Mouse (Mus musculus) neural tube, embryonic 14.5 days (tissue): Measurements from ENCODE around the gene Dynlt1a. TPM values are rescaled to one million over a fixed set of nuclear protein-coding genes. Genes with fewer than 3 reads are reported as not detected.
"Not testable (repeated sequence)": the region's sequence is repeated elsewhere in the genome, so short reads cannot be mapped to it uniquely, and the experiment has no call there.

Experiments used
- ATAC-seq: fragments of 200-750 bp; cut with Nextera tagmentation; 2 replicates; pipeline ENCODE4 v1.8.0; 2017; ENCODE audit warnings: low read depth, mild to moderate bottlenecking, moderate TSS enrichment, moderate library complexity
- H3K27ac ChIP-seq: fragments of 300-500 bp; sonication (generic); 2 replicates; pipeline ENCODE4 v1.5.1; 2014; ENCODE audit warnings: low read depth, mild to moderate bottlenecking, control low read depth, low read length, moderate library complexity, mixed read lengths
- H3K27me3 ChIP-seq: fragments of 300-500 bp; sonication (generic); 2 replicates; pipeline ENCODE4 v1.6.1; 2014; ENCODE audit warnings: low read length; ENCODE audit not compliant: control insufficient read depth, insufficient read depth
- H3K36me3 ChIP-seq: fragments of 300-500 bp; sonication (generic); 2 replicates; pipeline ENCODE4 v1.6.1; 2014; ENCODE audit warnings: low read length, mixed read lengths; ENCODE audit not compliant: control insufficient read depth, insufficient read depth
- H3K4me1 ChIP-seq: fragments of 300-500 bp; sonication (generic); 2 replicates; pipeline ENCODE4 v1.6.1; 2014; ENCODE audit warnings: low read length; ENCODE audit not compliant: control insufficient read depth, insufficient read depth
- H3K4me2 ChIP-seq: fragments of 300-500 bp; sonication (generic); 2 replicates; pipeline ENCODE4 v1.6.1; 2014; ENCODE audit warnings: mild to moderate bottlenecking, low read depth, low read length, control low read depth
- H3K4me3 ChIP-seq: fragments of 300-500 bp; sonication (generic); 2 replicates; pipeline ENCODE4 v1.5.1; 2014; ENCODE audit warnings: low read depth, low read length, control low read depth, mixed read lengths
- H3K9ac ChIP-seq: fragments of 300-500 bp; sonication (generic); replicated peaks from 2 replicates; pipeline ENCODE4 v1.6.1; 2014; ENCODE audit warnings: low read depth, mild to moderate bottlenecking, control low read depth, low read length, mixed read lengths
- H3K9me3 ChIP-seq: fragments of 300-500 bp; sonication (generic); 2 replicates; pipeline ENCODE4 v1.6.1; 2016; ENCODE audit warnings: low read length; ENCODE audit not compliant: control insufficient read depth
- WGBS: fragments of 180-500 bp; shearing (Covaris S2); extraction: QIAGEN DNeasy Blood & Tissue Kit; methylation state at CpG from one replicate; pipeline ENCODE4 v1.1.7; 2014; 5-methylcytosine and 5-hydroxymethylcytosine counted together
- polyA plus RNA-seq: library from polyadenylated mRNA; unstranded; fragments of >200 nt; fragmentation: Nextera tagmentation; extraction: Ambion mirVana; gene quantifications from 2 replicates; pipeline ENCODE4 v1.2.1, GENCODE M21; 2014

The Dynlt1a gene
- polyA plus RNA-seq, 1 experiment from 2014 or later = 63.3 TPM

GRCm38 (mm10) chr17:6297060-6297795, 20.1 kb downstream of the Dynlt1a start:
- H3K27me3 ChIP-seq, ATAC-seq, H3K9me3 ChIP-seq, H3K4me1 ChIP-seq, H3K36me3 ChIP-seq, H3K9ac ChIP-seq, H3K4me2 ChIP-seq, H3K4me3 ChIP-seq, H3K27ac ChIP-seq: not testable (repeated sequence)
- WGBS = 90% methylated on average over 9 of the region's 15 CpGs

GRCm38 (mm10) chr17:6293882-6294281, 23.4 kb downstream of the Dynlt1a start:
- not testable (repeated sequence) for H3K4me2 ChIP-seq, H3K4me3 ChIP-seq, H3K4me1 ChIP-seq, ATAC-seq, H3K9ac ChIP-seq, H3K27ac ChIP-seq, H3K36me3 ChIP-seq, H3K9me3 ChIP-seq, H3K27me3 ChIP-seq
- no CpG with 5 or more reads among the region's 5 CpGs for WGBS

GRCm38 (mm10) chr17:6289045-6289444, 28.3 kb downstream of the Dynlt1a start:
- WGBS = 97% methylated on average over 9 of the region's 12 CpGs
- H3K4me1 ChIP-seq, ATAC-seq, H3K27ac ChIP-seq, H3K9ac ChIP-seq, H3K4me2 ChIP-seq, H3K27me3 ChIP-seq, H3K36me3 ChIP-seq, H3K4me3 ChIP-seq, H3K9me3 ChIP-seq: not testable (repeated sequence)

GRCm38 (mm10) chr17:6286169-6286568, 31.1 kb downstream of the Dynlt1a start:
- 88% methylated on average over 5 of the region's 5 CpGs for WGBS

GRCm38 (mm10) chr17:6283137-6283536, 34.2 kb downstream of the Dynlt1a start:
- ATAC-seq, H3K9ac ChIP-seq, H3K4me2 ChIP-seq, H3K4me1 ChIP-seq, H3K4me3 ChIP-seq, H3K27ac ChIP-seq, H3K36me3 ChIP-seq, H3K9me3 ChIP-seq, H3K27me3 ChIP-seq: not testable (repeated sequence)
- 94% methylated on average over 7 of the region's 10 CpGs for WGBS

More at GRCm38 (mm10) chr17:6286169-6286568, 31.1 kb downstream of the Dynlt1a start:
- H3K9ac ChIP-seq, H3K27ac ChIP-seq, H3K4me2 ChIP-seq, H3K9me3 ChIP-seq, H3K4me3 ChIP-seq, H3K4me1 ChIP-seq, H3K27me3 ChIP-seq, H3K36me3 ChIP-seq, ATAC-seq: not testable (repeated sequence)

- not testable (repeated sequence) for H3K4me2 ChIP-seq, H3K27me3 ChIP-seq, H3K27ac ChIP-seq, H3K4me3 ChIP-seq, ATAC-seq, H3K9ac ChIP-seq, H3K4me1 ChIP-seq, H3K36me3 ChIP-seq, H3K9me3 ChIP-seq
- WGBS = 94% methylated on average over 19 of the region's 19 CpGs
Observed at GRCm38 (mm10) chr17:6280513-6280912, 36.8 kb downstream of the Dynlt1a start.

GRCm38 (mm10) chr17:6279772-6280171, 37.5 kb downstream of the Dynlt1a start:
- H3K4me3 ChIP-seq, ATAC-seq, H3K27me3 ChIP-seq, H3K9ac ChIP-seq, H3K27ac ChIP-seq, H3K4me1 ChIP-seq, H3K36me3 ChIP-seq, H3K9me3 ChIP-seq, H3K4me2 ChIP-seq: not testable (repeated sequence)
- 94% methylated on average over 6 of the region's 10 CpGs for WGBS

- not testable (repeated sequence) for H3K4me1 ChIP-seq, H3K9ac ChIP-seq, H3K36me3 ChIP-seq, H3K4me3 ChIP-seq, ATAC-seq, H3K9me3 ChIP-seq, H3K4me2 ChIP-seq, H3K27ac ChIP-seq, H3K27me3 ChIP-seq
- 80% methylated on average over 8 of the region's 8 CpGs for WGBS
Observed at GRCm38 (mm10) chr17:6279205-6279604, 38.1 kb downstream of the Dynlt1a start.

- not testable (repeated sequence) for H3K9ac ChIP-seq, ATAC-seq, H3K4me3 ChIP-seq, H3K4me1 ChIP-seq, H3K27ac ChIP-seq, H3K36me3 ChIP-seq, H3K4me2 ChIP-seq, H3K27me3 ChIP-seq, H3K9me3 ChIP-seq
- 98% methylated on average over 4 of the region's 6 CpGs for WGBS
Observed at GRCm38 (mm10) chr17:6274693-6275092, 42.6 kb downstream of the Dynlt1a start.
